Mouse (Mus musculus) heart, postnatal 0 days (tissue): ENCODE measurements around the gene Nde1.

ENCODE experiments used
- CTCF ChIP-seq: IDR thresholded peaks from 2 replicates; pipeline ENCODE4 v1.5.1; 2016; ENCODE audit warnings: antibody characterized with exemption, control low read depth, low read depth
- EP300 ChIP-seq: IDR thresholded peaks from 2 replicates; pipeline ENCODE4 v1.6.1; 2016; ENCODE audit warnings: antibody characterized with exemption, low read depth

DNA sequence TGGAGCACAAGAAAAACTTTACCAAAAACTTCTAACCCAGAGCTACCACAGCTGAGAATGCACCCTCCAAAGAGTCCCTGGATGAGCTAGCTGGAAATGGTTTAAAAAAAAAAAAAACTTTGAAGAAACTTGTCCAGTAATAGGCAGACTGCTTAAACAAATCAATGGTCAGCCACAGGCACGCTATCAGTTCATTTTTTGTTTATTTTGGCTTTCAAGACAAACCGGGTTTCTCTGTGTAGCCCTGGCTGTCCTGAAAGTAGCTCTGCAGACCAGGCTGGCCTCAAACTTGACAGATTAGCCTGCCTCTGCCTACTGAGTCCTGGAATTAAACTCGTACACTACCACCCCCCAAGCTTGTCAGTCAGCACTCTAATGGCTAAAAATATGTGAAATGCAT lies 19.8 kb upstream of the Nde1 start:
- TF ChIP-seq EP300 (no peak), CTCF (no peak)
